Mouse (Mus musculus) yolk sac, embryonic 10.5 days (tissue): ENCODE data around the gene Rplp0.
"Not testable (repeated sequence)": the region's sequence is repeated elsewhere in the genome, so short reads cannot be mapped to it uniquely, and the experiment has no call there.

ENCODE experiments used
- DNase-seq: peaks from one replicate; pipeline ENCODE4 v3.0.0-alpha.2; 2017; ENCODE audit warnings: low spot score

Gene Rplp0

DNA sequence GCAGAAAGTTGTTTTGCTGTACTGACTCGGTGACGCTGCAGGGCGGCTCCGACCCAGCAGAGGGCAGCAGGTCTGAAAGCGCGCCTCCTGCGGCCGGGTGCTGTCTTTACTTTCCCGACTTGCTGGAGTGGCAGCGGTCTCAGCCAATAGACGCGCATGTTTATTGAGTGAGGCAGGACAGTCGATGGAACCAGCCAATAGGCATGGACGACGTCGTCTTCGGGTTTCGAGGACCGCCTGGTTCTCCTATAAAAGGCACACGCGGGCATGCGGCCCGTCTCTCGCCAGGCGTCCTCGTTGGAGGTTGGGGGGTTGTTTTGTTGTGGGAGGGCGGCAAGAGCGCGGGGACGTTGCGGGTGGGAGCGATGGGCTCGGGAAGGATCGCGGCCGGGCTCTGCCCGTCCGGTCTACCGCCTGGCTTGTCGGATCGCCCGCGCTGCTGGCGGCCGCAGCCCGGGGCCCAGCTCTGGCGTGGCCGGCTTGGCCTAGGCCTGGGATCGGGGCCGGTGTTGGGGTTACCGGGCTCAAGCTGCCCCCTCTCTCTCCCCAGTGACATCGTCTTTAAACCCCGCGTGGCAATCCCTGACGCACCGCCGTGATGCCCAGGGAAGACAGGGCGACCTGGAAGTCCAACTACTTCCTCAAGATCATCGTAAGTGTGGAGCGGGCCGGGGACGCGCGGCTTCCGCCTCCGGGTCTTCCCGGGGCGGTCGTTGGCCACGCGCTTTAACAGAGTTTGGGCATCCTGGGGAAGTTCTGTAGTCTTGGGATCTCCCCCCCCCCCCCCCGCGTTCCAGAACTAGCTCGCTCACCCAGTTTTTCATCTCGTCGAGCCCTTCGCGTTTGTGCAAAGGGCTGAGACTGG lies at the start of gene Rplp0:
Gene Rplp0, plus strand, starts transcription at position 231 of the 865 bp plus-strand sequence.
- DNase-seq: peak; percentile 100

DNA sequence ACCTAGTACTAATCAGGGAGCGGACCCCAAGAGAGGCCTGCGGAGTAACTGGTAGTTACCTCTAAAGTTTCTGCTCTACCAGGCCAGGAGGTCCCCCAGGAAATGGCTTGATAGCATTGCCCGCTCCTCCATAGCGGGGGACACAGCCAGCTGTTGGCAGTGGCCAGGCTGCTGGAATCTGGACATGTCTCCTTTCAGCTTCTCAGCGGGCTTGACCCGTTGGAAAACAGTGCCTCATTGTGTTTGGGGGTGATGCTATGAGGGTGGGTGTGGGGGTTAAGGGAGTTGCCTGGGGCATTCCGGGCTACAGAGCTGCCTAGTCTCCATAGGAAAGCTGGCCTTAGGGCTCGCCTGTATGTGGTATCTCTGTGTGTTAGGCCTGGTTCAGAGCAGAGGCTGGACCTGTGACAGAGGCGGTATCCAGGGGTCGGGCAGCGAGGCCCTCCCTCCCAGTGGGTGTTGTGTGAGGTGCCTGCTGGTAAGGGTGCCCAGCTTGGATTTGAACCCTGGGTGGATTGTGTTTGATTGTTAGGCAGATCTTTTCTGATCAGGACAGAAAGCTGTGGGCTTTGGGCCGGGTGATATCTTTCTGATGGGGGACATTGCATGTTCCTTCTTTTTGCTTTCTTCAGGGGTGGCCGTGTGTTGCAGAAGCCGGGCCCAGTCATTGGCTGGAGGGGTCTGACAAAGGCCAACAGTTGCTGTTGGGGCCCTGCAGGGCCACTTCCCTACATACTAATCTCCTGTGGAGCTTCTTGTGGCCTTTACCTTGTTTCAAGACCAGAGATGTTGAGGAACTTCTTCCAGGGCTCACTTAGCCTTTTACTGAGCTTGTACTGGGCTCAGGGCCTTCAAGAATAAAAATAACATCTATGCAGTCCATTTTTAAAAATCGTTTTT lies 49.2 kb upstream of the Rplp0 start:
- DNase-seq: no peak

DNA sequence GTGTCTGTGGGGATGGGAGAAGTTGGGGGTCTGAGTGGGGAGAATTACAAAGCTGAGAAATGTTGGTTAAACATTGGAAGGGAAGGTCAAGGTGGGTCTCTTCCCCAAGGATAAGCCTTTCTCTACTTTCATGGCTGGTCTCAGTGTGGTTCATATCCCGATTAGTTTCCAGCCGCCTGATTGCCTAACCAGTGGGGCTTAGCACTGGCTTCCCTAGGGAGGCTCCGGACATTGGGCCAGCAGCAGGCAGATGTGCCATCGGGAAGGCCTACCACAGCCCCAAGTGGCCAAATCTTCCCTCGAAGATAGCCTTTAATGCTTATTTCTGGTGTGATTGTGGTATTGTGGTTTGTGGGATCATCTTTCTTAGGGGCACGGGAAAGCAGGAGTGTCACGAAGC lies 46.9 kb upstream of the Rplp0 start:
- DNase-seq: no peak

DNA sequence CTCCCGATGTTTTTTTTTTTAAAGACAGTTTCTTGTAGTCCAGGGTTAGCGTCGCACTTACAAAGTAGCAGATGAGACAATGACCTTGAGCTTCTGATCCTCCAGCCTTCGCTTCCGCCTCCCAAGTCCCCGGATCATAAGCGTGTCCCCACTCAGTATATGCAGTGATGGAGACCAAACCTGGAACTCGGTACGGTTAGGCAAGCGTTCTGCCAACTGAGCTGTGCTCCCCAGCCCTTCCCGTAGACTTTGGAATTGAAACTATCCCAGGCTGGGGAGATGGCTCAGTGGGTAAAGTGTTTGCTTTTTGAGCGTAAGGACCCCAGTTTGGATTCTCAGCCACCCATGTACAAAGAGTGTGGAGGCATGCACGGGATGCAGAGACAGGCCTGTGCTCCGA lies 46.0 kb upstream of the Rplp0 start:
- DNase-seq: no peak

DNA sequence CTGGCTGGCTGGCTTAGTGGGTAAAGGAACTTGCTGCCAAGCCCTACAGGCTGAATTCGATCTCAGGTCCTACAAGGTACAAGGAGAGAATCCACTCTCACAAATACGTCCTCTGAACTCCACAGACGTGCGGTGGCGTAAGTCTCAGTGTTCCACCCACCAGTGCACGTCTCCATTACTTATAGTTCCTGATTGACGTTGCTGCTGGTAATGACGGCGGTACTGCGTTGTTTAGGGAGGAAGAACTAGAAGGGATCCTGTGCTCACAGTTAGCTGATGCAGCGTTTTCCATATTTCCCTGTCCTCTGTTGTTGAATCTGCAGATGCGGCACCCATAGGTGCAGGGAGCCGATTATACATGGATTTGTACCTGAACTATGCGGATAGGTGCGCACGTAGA lies 45.5 kb upstream of the Rplp0 start:
- no peak for DNase-seq

GRCm38 (mm10) chr5:115514346-115514745 lies 44.9 kb upstream of the Rplp0 start:
- DNase-seq: no peak

DNA sequence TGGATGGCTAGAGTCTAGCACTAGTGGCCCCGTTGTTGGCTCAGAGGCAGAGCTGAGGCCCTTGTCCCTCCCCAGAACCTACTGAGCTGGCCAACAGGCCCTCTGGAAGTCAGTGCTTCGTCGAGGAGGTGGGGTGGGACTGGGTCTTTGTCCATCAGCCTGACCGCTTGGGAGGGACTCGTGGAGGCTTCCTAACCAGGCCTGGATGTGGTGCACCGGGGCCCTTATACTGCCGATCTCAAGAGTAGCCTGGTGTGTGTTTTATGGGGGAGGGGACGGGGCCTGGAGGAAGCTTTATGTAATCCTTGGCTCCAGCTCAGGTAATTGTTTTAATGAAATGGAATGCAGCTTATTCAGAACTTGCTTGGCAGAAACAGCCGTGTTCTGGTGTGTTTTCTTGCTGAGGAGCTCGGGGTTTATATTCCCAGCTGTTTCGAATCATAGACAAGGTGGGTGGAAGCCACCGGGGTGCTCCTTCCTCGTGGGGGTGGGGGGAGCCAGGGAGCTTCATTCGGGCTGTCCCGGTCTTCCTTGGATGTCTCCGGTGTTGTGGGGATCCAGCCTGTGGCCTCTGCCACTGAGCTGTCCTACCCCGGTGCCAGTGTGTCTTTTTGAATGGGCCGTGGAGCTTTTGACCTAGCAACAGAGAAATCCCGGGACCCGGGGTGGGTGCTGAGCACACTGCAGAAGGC lies 44.2 kb upstream of the Rplp0 start:
- DNase-seq: peak; percentile 59

- DNase-seq: peak; percentile 44
These were observed 43.0 kb upstream of the Rplp0 start for GRCm38 (mm10) chr5:115516081-115516907.

- DNase-seq: no peak
These were observed 42.4 kb upstream of the Rplp0 start for GRCm38 (mm10) chr5:115516908-115517307.

GRCm38 (mm10) chr5:115517501-115517900 lies 41.8 kb upstream of the Rplp0 start:
- DNase-seq: no peak

GRCm38 (mm10) chr5:115518214-115518613 lies 41.1 kb upstream of the Rplp0 start:
- DNase-seq: not testable (repeated sequence)

DNA sequence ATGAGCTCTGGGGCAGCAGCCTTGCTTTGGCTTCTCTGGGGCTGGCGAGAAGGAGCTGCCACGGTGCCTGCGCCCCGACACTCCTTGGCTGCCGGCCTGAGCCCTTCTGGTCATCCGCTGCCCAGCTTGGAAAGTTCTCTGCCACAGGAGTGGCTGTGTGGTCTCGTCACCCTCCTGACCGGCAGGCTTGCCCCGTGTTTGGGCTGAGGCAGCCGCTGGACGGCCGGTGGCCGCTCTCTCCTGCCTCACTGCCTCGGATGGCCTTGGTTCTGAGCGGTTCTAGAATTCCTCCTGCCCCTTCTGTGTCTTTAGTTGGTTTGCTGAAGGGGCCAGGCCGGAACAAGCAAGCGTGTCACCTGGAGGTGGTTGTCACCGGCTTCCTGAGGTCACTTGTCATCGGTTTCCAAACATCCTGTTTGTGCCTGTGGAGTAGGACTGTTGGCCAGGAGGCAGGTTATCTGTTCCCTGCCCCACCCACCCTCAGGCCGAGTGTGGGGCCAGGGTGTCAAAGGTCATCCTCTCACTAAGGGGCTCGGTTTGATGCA lies 38.9 kb upstream of the Rplp0 start:
- peak; percentile 88 for DNase-seq

GRCm38 (mm10) chr5:115521553-115522461 lies 37.5 kb upstream of the Rplp0 start:
- DNase-seq: peak; percentile 88

GRCm38 (mm10) chr5:115522531-115522930 lies 36.7 kb upstream of the Rplp0 start:
- DNase-seq: no peak

- no peak for DNase-seq
These were observed 36.2 kb upstream of the Rplp0 start for GRCm38 (mm10) chr5:115522981-115523499.

GRCm38 (mm10) chr5:115523971-115524370 lies 35.3 kb upstream of the Rplp0 start:
- peak; percentile 78 for DNase-seq

DNA sequence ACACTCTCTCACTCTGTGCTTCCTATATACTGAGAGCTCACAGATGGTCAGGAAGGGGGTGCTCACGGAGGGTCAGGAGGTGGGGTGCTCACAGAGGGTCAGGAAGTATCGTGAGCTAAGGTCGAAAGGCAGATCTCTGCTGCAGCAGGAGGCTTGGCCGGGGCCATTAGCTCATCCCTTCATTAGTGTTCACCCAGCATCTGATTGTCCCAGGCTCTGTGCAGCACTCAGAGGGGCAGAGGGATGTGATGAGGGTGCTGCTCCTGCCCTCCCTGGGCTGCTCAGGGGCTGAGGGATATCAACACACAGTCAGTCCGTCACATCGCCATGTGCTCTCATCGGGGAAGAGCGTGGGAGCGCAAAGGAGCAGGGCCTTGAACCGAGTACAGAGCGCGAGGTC lies 34.8 kb upstream of the Rplp0 start:
- DNase-seq: no peak

DNA sequence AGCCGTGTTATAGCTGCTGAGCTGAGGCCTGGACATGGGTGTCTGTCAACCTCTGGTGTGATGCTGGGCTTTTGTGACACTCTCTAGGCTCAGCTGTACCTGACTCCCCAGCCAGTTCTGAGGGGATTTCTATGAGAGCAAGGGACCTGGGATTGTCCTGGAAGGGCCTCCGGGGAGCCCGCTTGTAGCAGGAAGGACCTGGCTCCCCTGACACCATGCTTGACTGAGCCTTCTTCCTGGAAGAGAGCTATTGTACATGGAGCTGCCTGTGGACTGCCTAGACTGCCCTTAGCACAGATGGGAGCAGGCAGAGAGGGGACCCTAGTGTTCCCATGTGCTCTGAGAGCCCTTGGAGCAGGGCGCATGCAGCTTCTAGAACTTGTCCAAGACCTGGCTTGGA lies 33.9 kb upstream of the Rplp0 start:
- DNase-seq: no peak

- no peak for DNase-seq
These were observed 33.3 kb upstream of the Rplp0 start for GRCm38 (mm10) chr5:115525943-115526342.
